Mouse (Mus musculus): ENCODE measurements at regions not wholly inside any gene's neighbourhood (a gene's known extent, or its start where the extent isn't known, plus 50 kb on each side); places are given as distances from the start of the nearest gene placed in this dataset.

GRCm38 (mm10) chr8:126810516-126810915, 135.1 kb downstream of the Tomm20 start:
- no peaks in the 10 kb centered on the region for H3K27me3 ChIP-seq
- H3K9me3 ChIP-seq (replicated peaks), result peaks cover 13% of the 10 kb centered on the region
- no peak overlapping the region for H3K4me2 ChIP-seq
- no peak; the same call in 1 of the 2 replicates for ATAC-seq
- no peak overlapping the region for H3K4me3 ChIP-seq
- no peak overlapping the region for H3K9ac ChIP-seq
- no peaks in the 10 kb centered on the region for H3K36me3 ChIP-seq (ENCODE audit: poor library complexity, severe bottlenecking)
- 91% methylated on average over 5 of the region's 5 CpGs for WGBS
- H3K27ac ChIP-seq, result no peak overlapping the region
- 0 out of 2 replicates have a peak, but pooled peaks cover 6% of the 10 kb centered on the region for H3K4me1 ChIP-seq

DNA sequence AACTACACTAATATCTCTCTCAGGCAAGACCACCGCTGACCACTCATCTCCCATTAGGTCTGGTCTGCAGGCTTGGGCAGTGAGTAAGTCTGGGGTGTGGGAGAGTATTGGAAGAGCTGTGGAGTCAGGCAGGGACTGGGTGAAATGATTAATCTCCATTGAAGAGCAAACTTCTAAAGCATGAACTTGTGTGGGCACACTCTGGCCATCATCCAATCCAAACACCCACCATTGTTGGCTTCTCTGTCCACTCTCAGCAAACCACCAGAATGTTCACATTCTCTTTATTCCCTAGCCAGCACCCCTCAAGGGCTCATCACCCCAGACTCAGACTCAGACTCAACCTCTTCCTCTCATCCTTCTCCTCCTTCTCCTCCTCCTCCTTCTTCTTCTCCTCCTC, 136.3 kb downstream of the Tomm20 start:
- Histone ChIP-seq H3K27ac (no peak overlapping the region), H3K4me3 (no peak overlapping the region), H3K4me1 (0 out of 2 replicates have a peak, but pooled peaks cover 6% of the 10 kb centered on the region), H3K9me3 (replicated peaks) (peaks cover 13% of the 10 kb centered on the region), H3K27me3 (no peaks in the 10 kb centered on the region), H3K36me3 (ENCODE audit: poor library complexity, severe bottlenecking) (no peaks in the 10 kb centered on the region), H3K4me2 (no peak overlapping the region), H3K9ac (no peak overlapping the region)
- 81% methylated on average over 1 of the region's 1 CpGs for WGBS
- ATAC-seq, result no peak

- Histone ChIP-seq H3K27me3 (no peaks in the 10 kb centered on the region), H3K36me3 (ENCODE audit: poor library complexity, severe bottlenecking) (no peaks in the 10 kb centered on the region), H3K4me2 (no peak overlapping the region), H3K4me1 (0 out of 2 replicates have a peak, but pooled peaks cover 6% of the 10 kb centered on the region), H3K9me3 (replicated peaks) (peaks cover 9% of the 10 kb centered on the region), H3K27ac (no peak overlapping the region), H3K4me3 (no peak overlapping the region), H3K9ac (no peak overlapping the region)
- WGBS, result 91% methylated on average over 4 of the region's 4 CpGs
- no peak for ATAC-seq
Observed at GRCm38 (mm10) chr8:126808496-126808895, 137.1 kb downstream of the Tomm20 start.

DNA sequence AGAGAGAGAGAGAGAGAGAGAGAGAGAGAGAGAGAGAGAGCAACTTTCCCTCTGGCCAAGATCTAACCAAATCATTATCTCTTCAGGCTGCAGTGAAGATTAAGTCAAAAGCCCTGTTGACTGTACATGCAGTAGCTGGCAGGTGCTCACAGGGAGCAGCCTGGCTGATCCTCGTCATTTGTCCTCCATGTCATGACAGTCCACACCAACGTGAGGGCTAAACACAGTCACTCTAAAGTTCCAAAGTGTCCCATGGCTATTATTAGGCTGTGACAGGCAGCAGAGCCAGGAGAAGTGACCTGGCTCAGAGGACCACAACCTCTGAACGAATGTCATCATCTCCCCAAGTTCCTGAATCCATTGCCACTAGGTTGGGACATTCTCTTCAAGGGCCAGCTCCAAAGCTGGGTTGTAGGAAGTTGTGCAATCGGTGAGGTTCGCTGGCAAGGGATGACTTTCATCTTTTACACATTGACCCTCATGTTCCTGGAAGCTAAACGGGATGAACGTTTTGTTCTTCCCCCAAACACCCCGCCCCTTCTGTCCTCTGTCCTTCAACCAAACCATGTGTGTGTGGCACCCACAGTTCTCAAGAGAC, 138.4 kb downstream of the Tomm20 start:
- 78% methylated on average over 8 of the region's 8 CpGs for WGBS

DNA sequence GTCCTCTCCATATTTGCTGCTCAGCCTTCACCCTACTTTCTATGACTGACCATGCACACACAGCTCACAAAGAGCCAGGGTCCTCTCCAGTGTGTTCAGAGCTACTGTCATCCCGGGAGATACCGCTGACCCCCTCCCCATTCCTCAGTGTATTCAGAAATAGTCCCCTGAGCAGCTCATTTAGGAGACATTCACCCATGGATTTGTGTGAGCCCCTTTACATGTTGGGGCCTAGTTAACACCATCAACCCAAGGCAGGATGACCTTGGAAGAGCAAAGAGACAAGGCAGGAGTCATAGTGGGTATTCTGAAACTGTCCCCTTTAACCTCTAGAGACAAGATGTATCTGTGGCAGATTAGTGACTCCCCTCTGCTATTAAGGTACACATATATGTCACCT, 139.1 kb downstream of the Tomm20 start:
- no peak for ATAC-seq
- H3K4me3 ChIP-seq, result no peak overlapping the region
- no peaks in the 10 kb centered on the region for H3K27me3 ChIP-seq
- 0 out of 2 replicates have a peak, but pooled peaks cover 6% of the 10 kb centered on the region for H3K4me1 ChIP-seq
- H3K27ac ChIP-seq, result no peak overlapping the region
- H3K9me3 ChIP-seq (replicated peaks), result no peaks in the 10 kb centered on the region
- no peak overlapping the region for H3K9ac ChIP-seq
- no peaks in the 10 kb centered on the region for H3K36me3 ChIP-seq (ENCODE audit: poor library complexity, severe bottlenecking)
- H3K4me2 ChIP-seq, result no peak overlapping the region
- 93% methylated on average over 2 of the region's 2 CpGs for WGBS

More for the DNA sequence above, 138.4 kb downstream of the Tomm20 start:
- ATAC-seq, result no peak
- Histone ChIP-seq H3K4me3 (no peak overlapping the region), H3K9me3 (replicated peaks) (no peaks in the 10 kb centered on the region), H3K36me3 (ENCODE audit: poor library complexity, severe bottlenecking) (no peaks in the 10 kb centered on the region), H3K27me3 (no peaks in the 10 kb centered on the region), H3K4me2 (no peak overlapping the region), H3K9ac (no peak overlapping the region), H3K27ac (no peak overlapping the region), H3K4me1 (0 out of 2 replicates have a peak, but pooled peaks cover 6% of the 10 kb centered on the region)

DNA sequence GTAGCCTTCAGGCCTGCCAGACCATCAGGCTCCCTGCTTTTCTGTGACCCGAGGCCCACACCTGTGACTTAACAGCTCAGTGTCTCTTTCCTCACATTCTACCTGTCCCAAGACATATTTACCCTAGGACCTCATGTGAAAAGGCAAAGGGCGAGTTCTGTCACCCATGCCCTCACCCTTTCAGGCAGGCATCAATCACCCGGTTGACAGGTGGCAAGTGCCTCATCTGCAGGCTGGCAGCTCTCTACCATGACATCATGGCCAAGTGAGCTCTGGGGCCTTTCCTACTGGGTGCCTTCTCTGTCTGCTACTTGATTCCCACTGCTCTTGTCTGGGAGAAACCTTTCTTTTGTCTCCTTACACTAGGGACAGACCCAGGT, 139.5 kb downstream of the Tomm20 start:
- Histone ChIP-seq H3K27ac (no peak overlapping the region; the same call in 1 of the 2 replicates), H3K36me3 (ENCODE audit: poor library complexity, severe bottlenecking) (no peaks in the 10 kb centered on the region), H3K9ac (no peak overlapping the region), H3K4me3 (no peak overlapping the region), H3K27me3 (no peaks in the 10 kb centered on the region), H3K4me1 (0 out of 2 replicates have a peak, but pooled peaks cover 6% of the 10 kb centered on the region), H3K9me3 (replicated peaks) (no peaks in the 10 kb centered on the region), H3K4me2 (no peak overlapping the region)
- no peak for ATAC-seq
- WGBS, result 84% methylated on average over 3 of the region's 3 CpGs

DNA sequence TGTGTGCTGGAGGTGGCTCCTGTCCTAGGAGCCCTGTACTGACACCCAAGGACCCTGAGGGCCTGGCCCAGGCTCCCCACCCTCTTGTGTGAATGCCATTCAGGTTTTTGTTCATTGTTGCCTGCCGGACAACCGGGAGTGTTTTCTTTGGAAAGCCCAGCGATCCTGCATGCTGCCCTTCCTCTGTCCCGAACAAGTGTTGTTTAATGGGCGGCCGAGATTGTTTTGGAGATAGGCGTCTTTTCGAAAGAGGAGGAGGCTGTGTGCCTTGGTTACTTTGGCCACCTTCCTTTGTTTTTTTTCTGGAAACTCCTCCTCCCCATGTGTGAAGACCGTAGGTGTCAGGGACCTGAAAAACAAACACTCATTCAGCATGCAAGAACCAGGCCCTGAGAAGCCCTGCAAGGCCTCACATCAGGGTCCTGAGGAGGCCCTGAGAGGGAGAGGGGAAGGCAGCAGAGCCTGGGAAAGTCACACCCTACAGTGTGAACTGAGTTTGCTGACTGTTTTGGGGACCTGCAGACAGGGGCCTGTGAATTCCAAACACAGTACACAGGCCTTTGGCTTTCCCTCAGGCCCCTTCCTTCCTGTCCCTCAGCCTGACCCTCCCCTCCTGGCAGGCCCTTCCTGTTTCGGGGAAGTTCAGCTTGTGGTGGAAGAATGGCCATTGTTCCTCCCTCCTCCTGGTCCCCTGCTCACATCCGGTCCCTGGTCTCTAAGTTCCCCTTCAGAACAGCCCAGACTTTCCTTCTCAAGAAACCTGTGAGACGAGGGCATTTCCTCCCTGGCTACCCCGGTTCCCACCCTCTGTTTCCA, 140.1 kb downstream of the Tomm20 start:
- no peak for ATAC-seq
- H3K9ac ChIP-seq, result no peak overlapping the region
- H3K27me3 ChIP-seq, result no peaks in the 10 kb centered on the region
- WGBS, result 64% methylated on average over 13 of the region's 13 CpGs
- no peak overlapping the region for H3K4me2 ChIP-seq
- H3K9me3 ChIP-seq (replicated peaks), result no peaks in the 10 kb centered on the region
- H3K4me1 ChIP-seq, result 0 out of 2 replicates have a peak, but pooled peaks cover 6% of the 10 kb centered on the region
- no peaks in the 10 kb centered on the region for H3K36me3 ChIP-seq (ENCODE audit: poor library complexity, severe bottlenecking)
- H3K4me3 ChIP-seq, result no peak overlapping the region
- no peak overlapping the region for H3K27ac ChIP-seq

- no peak overlapping the region for H3K27ac ChIP-seq
- no peaks in the 10 kb centered on the region for H3K36me3 ChIP-seq (ENCODE audit: poor library complexity, severe bottlenecking)
- H3K9me3 ChIP-seq (replicated peaks), result no peaks in the 10 kb centered on the region
- H3K9ac ChIP-seq, result no peak overlapping the region
- ATAC-seq, result no peak
- H3K27me3 ChIP-seq, result no peaks in the 10 kb centered on the region
- H3K4me3 ChIP-seq, result no peak overlapping the region
- 93% methylated on average over 7 of the region's 7 CpGs for WGBS
- H3K4me2 ChIP-seq, result no peak overlapping the region
- 0 out of 2 replicates have a peak, but pooled peaks cover 6% of the 10 kb centered on the region for H3K4me1 ChIP-seq
Observed at GRCm38 (mm10) chr8:126804115-126804514, 141.5 kb downstream of the Tomm20 start.

DNA sequence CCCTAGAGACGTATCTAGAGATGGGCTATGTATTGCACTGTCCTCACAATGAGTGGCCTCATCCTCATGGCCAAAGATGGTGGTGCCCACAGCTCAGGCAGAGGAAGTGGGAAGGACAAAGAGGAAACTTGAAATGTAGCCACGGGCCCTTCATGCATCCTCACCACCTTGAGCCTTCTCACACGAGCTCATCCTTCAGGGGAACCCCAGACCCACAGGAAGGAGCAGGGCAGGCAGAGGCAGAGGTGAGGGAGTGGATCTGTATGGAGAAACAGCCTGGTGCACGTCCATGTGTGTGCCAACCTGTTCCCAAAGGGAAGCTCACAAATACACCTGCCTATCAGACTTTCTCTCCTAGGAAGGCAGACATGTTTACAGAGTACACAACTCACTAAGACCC, 143.0 kb downstream of the Tomm20 start:
- ATAC-seq, result no peak
- no peaks in the 10 kb centered on the region for H3K27me3 ChIP-seq
- H3K4me3 ChIP-seq, result no peak overlapping the region
- 78% methylated on average over 4 of the region's 4 CpGs for WGBS
- no peaks in the 10 kb centered on the region for H3K9me3 ChIP-seq (replicated peaks)
- no peaks in the 10 kb centered on the region for H3K36me3 ChIP-seq (ENCODE audit: poor library complexity, severe bottlenecking)
- no peak overlapping the region for H3K27ac ChIP-seq
- H3K9ac ChIP-seq, result no peak overlapping the region
- H3K4me1 ChIP-seq, result 0 out of 2 replicates have a peak, but pooled peaks cover 6% of the 10 kb centered on the region
- no peak overlapping the region for H3K4me2 ChIP-seq

- no peak for ATAC-seq
- WGBS, result 76% methylated on average over 6 of the region's 6 CpGs
- H3K27ac ChIP-seq, result no peak overlapping the region
Observed at GRCm38 (mm10) chr8:126800976-126801375, 144.7 kb downstream of the Tomm20 start.

DNA sequence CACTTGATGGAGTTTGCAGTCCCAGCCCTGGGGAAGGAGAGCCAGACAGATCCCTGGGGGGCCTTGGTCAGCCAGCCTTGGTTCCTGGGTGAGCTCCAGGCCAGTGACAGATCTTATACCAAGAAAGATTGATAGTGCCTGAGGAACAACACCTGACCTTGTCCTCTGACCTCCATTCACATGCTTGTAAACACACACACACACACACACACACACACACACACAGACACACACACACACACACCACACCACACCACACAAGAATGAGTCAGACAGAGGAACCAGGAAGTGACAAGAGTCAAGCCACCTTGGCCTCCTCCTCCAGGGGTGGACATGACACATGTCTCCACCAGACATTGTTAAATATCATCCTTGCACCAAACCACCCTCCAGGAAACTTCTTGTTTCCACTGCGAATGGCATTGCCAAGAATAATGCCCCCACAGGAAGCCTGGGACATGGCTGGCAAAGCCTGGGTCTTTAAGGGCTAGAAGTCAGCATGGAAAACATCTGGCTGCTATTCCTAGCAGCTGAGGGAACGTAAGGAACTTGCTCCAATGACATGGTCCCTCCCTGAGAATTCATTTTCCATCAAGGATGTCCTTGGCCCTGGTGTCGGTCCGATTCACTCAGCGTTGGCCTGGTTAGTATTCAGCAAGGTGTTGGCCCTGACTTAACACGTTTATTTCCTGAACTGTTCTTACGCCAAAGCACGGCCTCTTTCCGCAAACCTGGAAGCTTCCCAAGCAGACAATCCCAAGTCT, 147.9 kb downstream of the Tomm20 start:
- no peak overlapping the region for H3K4me2 ChIP-seq
- no peaks in the 10 kb centered on the region for H3K27me3 ChIP-seq
- H3K4me1 ChIP-seq, result no peaks in the 10 kb centered on the region
- ATAC-seq, result no peak
- H3K9ac ChIP-seq, result no peak overlapping the region
- H3K4me3 ChIP-seq, result no peak overlapping the region
- no peak overlapping the region for H3K27ac ChIP-seq
- H3K36me3 ChIP-seq (ENCODE audit: poor library complexity, severe bottlenecking), result no peaks in the 10 kb centered on the region
- WGBS, result 89% methylated on average over 9 of the region's 9 CpGs
- H3K9me3 ChIP-seq (replicated peaks), result no peaks in the 10 kb centered on the region

More at GRCm38 (mm10) chr8:126800976-126801375, 144.7 kb downstream of the Tomm20 start:
- Histone ChIP-seq H3K9me3 (replicated peaks) (no peaks in the 10 kb centered on the region), H3K36me3 (ENCODE audit: poor library complexity, severe bottlenecking) (no peaks in the 10 kb centered on the region), H3K4me1 (0 out of 2 replicates have a peak, but pooled peaks cover 5% of the 10 kb centered on the region), H3K4me2 (no peak overlapping the region), H3K4me3 (no peak overlapping the region), H3K27me3 (no peaks in the 10 kb centered on the region), H3K9ac (no peak overlapping the region)

DNA sequence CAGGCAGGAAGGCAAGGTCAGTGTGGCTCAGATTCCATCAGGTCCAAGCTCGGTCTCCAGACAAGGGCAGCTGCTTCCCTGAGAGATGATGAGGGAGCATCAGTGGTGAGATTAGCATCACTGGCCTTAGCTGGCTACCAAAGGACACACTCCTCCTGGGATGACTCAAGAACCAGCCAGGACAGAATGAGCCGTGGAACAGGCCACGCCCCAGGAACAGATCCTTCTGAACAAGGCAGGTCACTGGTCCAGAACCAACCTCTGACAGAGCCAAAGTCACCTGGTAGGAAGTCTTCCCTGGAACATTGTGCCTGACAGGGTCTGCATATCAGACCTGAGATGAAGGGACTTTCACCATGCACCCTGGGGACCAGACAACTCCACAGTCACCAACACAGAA, 152.0 kb downstream of the Tomm20 start:
- ATAC-seq, result no peak
- no peaks in the 10 kb centered on the region for H3K36me3 ChIP-seq (ENCODE audit: poor library complexity, severe bottlenecking)
- H3K9me3 ChIP-seq (replicated peaks), result no peaks in the 10 kb centered on the region
- WGBS, result 82% methylated on average over 3 of the region's 3 CpGs
- no peaks in the 10 kb centered on the region for H3K27me3 ChIP-seq
- H3K4me1 ChIP-seq, result no peaks in the 10 kb centered on the region
- no peak overlapping the region for H3K27ac ChIP-seq
- no peak overlapping the region for H3K9ac ChIP-seq
- no peak overlapping the region for H3K4me3 ChIP-seq
- H3K4me2 ChIP-seq, result no peak overlapping the region
